Mouse (Mus musculus): ENCODE data around the gene AU041133. TPM values are rescaled to one million over a fixed set of nuclear protein-coding genes. Genes with fewer than 3 reads are reported as not detected.
"Not testable (repeated sequence)": the region's sequence is repeated elsewhere in the genome, so short reads cannot be mapped to it uniquely, and the experiment has no call there.

The AU041133 gene
- 4.1 and 4.6 TPM in 2 replicates for polyA plus RNA-seq (2015; fragmentation: Nextera tagmentation; extraction: Ambion mirVana)

GRCm38 (mm10) chr10:82127850-82128401, at the start of gene AU041133:
Gene AU041133, plus strand, starts transcription at chr10:82128013.
- H3K27me3 ChIP-seq (ENCODE audit: control insufficient read depth, insufficient read depth, low read length), result no peaks in the 10 kb centered on the region
- H3K4me3 ChIP-seq (ENCODE audit: low read length), result peak within 1 kb of the TSS; percentile 82
- peak within 1 kb of the TSS; percentile 88 for H3K9ac ChIP-seq (ENCODE audit: low read length)
- peaks cover 13% of the 10 kb centered on the region for H3K36me3 ChIP-seq (ENCODE audit: control insufficient read depth, insufficient read depth)
- peaks cover 7% of the 10 kb centered on the region; the same call in 1 of the 2 replicates for H3K4me1 ChIP-seq (ENCODE audit: control insufficient read depth, insufficient read depth, low read length)
- peak within 1 kb of the TSS; percentile 68 for H3K4me2 ChIP-seq (ENCODE audit: low read depth, low read length)
- ATAC-seq (replicated peaks; ENCODE audit: extremely low read depth, insufficient read depth, low FRiP score), result peak; percentile 99
- 2% methylated on average over 41 of the region's 41 CpGs for whole genome bisulfite sequencing
- H3K9me3 ChIP-seq (replicated peaks; ENCODE audit: control insufficient read depth, low read length), result peaks cover 37% of the 10 kb centered on the region
- peak within 1 kb of the TSS; percentile 93 for H3K27ac ChIP-seq (ENCODE audit: low read length)

- peak within 1 kb of the TSS; percentile 59 for H3K4me2 ChIP-seq (ENCODE audit: low read depth, low read length)
- not testable (repeated sequence) for H3K27me3 ChIP-seq (ENCODE audit: control insufficient read depth, insufficient read depth, low read length); H3K4me1 ChIP-seq (ENCODE audit: control insufficient read depth, insufficient read depth, low read length); H3K36me3 ChIP-seq (ENCODE audit: control insufficient read depth, insufficient read depth); H3K9me3 ChIP-seq (replicated peaks; ENCODE audit: control insufficient read depth, low read length)
- H3K27ac ChIP-seq (ENCODE audit: low read length), result peak within 1 kb of the TSS; percentile 74
- 19% methylated on average over 42 of the region's 42 CpGs for WGBS
- peak; percentile 95 for ATAC-seq (replicated peaks; ENCODE audit: extremely low read depth, insufficient read depth, low FRiP score)
- peak within 1 kb of the TSS; percentile 62 for H3K4me3 ChIP-seq (ENCODE audit: low read length)
- peak within 1 kb of the TSS; percentile 69 for H3K9ac ChIP-seq (ENCODE audit: low read length)
These were observed 44.8 kb upstream of the AU041133 start, which contains the start of gene BC024063 for GRCm38 (mm10) chr10:82082728-82083621. Gene BC024063, plus strand, starts transcription at chr10:82083353.

GRCm38 (mm10) chr10:82083622-82083971, 44.2 kb upstream of the AU041133 start:
- H3K27ac ChIP-seq (ENCODE audit: low read length), result peak overlapping the region; percentile 74
- H3K9ac ChIP-seq (ENCODE audit: low read length), result peak overlapping the region; percentile 69

GRCm38 (mm10) chr10:82117206-82117605, 10.6 kb upstream of the AU041133 start:
- Histone ChIP-seq H3K4me3 (ENCODE audit: low read length) (no peak overlapping the region), H3K4me2 (ENCODE audit: low read depth, low read length) (no peak overlapping the region), H3K27me3 (ENCODE audit: control insufficient read depth, insufficient read depth, low read length) (no peaks in the 10 kb centered on the region), H3K9ac (ENCODE audit: low read length) (no peak overlapping the region), H3K36me3 (ENCODE audit: control insufficient read depth, insufficient read depth) (no peaks in the 10 kb centered on the region), H3K9me3 (replicated peaks; ENCODE audit: control insufficient read depth, low read length) (peaks cover 25% of the 10 kb centered on the region), H3K4me1 (ENCODE audit: control insufficient read depth, insufficient read depth, low read length) (no peaks in the 10 kb centered on the region), H3K27ac (ENCODE audit: low read length) (no peak overlapping the region)
- WGBS, result 74% methylated on average over 3 of the region's 3 CpGs
- no peak for ATAC-seq (replicated peaks; ENCODE audit: extremely low read depth, insufficient read depth, low FRiP score)

More at GRCm38 (mm10) chr10:82083622-82083971, 44.2 kb upstream of the AU041133 start:
- WGBS, result 14% methylated on average over 14 of the region's 14 CpGs
- H3K4me1 ChIP-seq (ENCODE audit: control insufficient read depth, insufficient read depth, low read length); H3K27me3 ChIP-seq (ENCODE audit: control insufficient read depth, insufficient read depth, low read length); H3K36me3 ChIP-seq (ENCODE audit: control insufficient read depth, insufficient read depth); ATAC-seq (replicated peaks; ENCODE audit: extremely low read depth, insufficient read depth, low FRiP score); H3K9me3 ChIP-seq (replicated peaks; ENCODE audit: control insufficient read depth, low read length): not testable (repeated sequence)
- Histone ChIP-seq H3K4me3 (ENCODE audit: low read length) (peak overlapping the region; percentile 62), H3K4me2 (ENCODE audit: low read depth, low read length) (peak overlapping the region; percentile 59)

- H3K36me3 ChIP-seq (ENCODE audit: control insufficient read depth, insufficient read depth), result peaks cover 51% of the 10 kb centered on the region
- no peak for ATAC-seq (replicated peaks; ENCODE audit: extremely low read depth, insufficient read depth, low FRiP score)
- 88% methylated on average over 1 of the region's 1 CpGs for WGBS
These were observed 17.5 kb downstream of the AU041133 start for GRCm38 (mm10) chr10:82145282-82145681.

GRCm38 (mm10) chr10:82147571-82147970, 19.8 kb downstream of the AU041133 start:
- Histone ChIP-seq H3K9ac (ENCODE audit: low read length) (no peak overlapping the region), H3K4me2 (ENCODE audit: low read depth, low read length) (no peak overlapping the region), H3K4me3 (ENCODE audit: low read length) (no peak overlapping the region), H3K36me3 (ENCODE audit: control insufficient read depth, insufficient read depth) (peaks cover 65% of the 10 kb centered on the region), H3K9me3 (replicated peaks; ENCODE audit: control insufficient read depth, low read length) (peaks cover 50% of the 10 kb centered on the region), H3K27me3 (ENCODE audit: control insufficient read depth, insufficient read depth, low read length) (no peaks in the 10 kb centered on the region), H3K27ac (ENCODE audit: low read length) (no peak overlapping the region), H3K4me1 (ENCODE audit: control insufficient read depth, insufficient read depth, low read length) (no peaks in the 10 kb centered on the region)
- 82% methylated on average over 4 of the region's 4 CpGs for WGBS
- no peak for ATAC-seq (replicated peaks; ENCODE audit: extremely low read depth, insufficient read depth, low FRiP score)

More at GRCm38 (mm10) chr10:82145282-82145681, 17.5 kb downstream of the AU041133 start:
- no peak overlapping the region for H3K9ac ChIP-seq (ENCODE audit: low read length)
- H3K27ac ChIP-seq (ENCODE audit: low read length), result no peak overlapping the region
- no peak overlapping the region for H3K4me2 ChIP-seq (ENCODE audit: low read depth, low read length)
- no peaks in the 10 kb centered on the region for H3K27me3 ChIP-seq (ENCODE audit: control insufficient read depth, insufficient read depth, low read length)
- H3K4me3 ChIP-seq (ENCODE audit: low read length), result no peak overlapping the region
- H3K4me1 ChIP-seq (ENCODE audit: control insufficient read depth, insufficient read depth, low read length), result no peaks in the 10 kb centered on the region
- peaks cover 33% of the 10 kb centered on the region for H3K9me3 ChIP-seq (replicated peaks; ENCODE audit: control insufficient read depth, low read length)

GRCm38 (mm10) chr10:82167777-82168176, 40.0 kb downstream of the AU041133 start:
- Histone ChIP-seq H3K36me3 (ENCODE audit: control insufficient read depth, insufficient read depth) (no peaks in the 10 kb centered on the region), H3K9me3 (replicated peaks; ENCODE audit: control insufficient read depth, low read length) (no peaks in the 10 kb centered on the region; the same call in 1 of the 2 replicates), H3K27me3 (ENCODE audit: control insufficient read depth, insufficient read depth, low read length) (no peaks in the 10 kb centered on the region), H3K4me3 (ENCODE audit: low read length) (no peak overlapping the region), H3K9ac (ENCODE audit: low read length) (no peak overlapping the region), H3K4me2 (ENCODE audit: low read depth, low read length) (no peak overlapping the region), H3K4me1 (ENCODE audit: control insufficient read depth, insufficient read depth, low read length) (no peaks in the 10 kb centered on the region), H3K27ac (ENCODE audit: low read length) (no peak overlapping the region)
- no peak for ATAC-seq (replicated peaks; ENCODE audit: extremely low read depth, insufficient read depth, low FRiP score)
- WGBS, result 70% methylated on average over 3 of the region's 3 CpGs

- Histone ChIP-seq H3K27me3 (ENCODE audit: control insufficient read depth, insufficient read depth, low read length) (no peaks in the 10 kb centered on the region), H3K4me2 (ENCODE audit: low read depth, low read length) (no peak overlapping the region), H3K36me3 (ENCODE audit: control insufficient read depth, insufficient read depth) (no peaks in the 10 kb centered on the region), H3K9me3 (replicated peaks; ENCODE audit: control insufficient read depth, low read length) (no peaks in the 10 kb centered on the region; the same call in 1 of the 2 replicates), H3K4me1 (ENCODE audit: control insufficient read depth, insufficient read depth, low read length) (no peaks in the 10 kb centered on the region), H3K4me3 (ENCODE audit: low read length) (no peak overlapping the region), H3K27ac (ENCODE audit: low read length) (no peak overlapping the region), H3K9ac (ENCODE audit: low read length) (no peak overlapping the region)
- no peak for ATAC-seq (replicated peaks; ENCODE audit: extremely low read depth, insufficient read depth, low FRiP score)
- 64% methylated on average over 2 of the region's 2 CpGs for WGBS
These were observed 42.0 kb downstream of the AU041133 start for GRCm38 (mm10) chr10:82169776-82170175.

GRCm38 (mm10) chr10:82170808-82171207, 43.0 kb downstream of the AU041133 start:
- 46% methylated on average over 2 of the region's 2 CpGs for WGBS
- Histone ChIP-seq H3K9ac (ENCODE audit: low read length) (no peak overlapping the region), H3K4me2 (ENCODE audit: low read depth, low read length) (no peak overlapping the region), H3K9me3 (replicated peaks; ENCODE audit: control insufficient read depth, low read length) (no peaks in the 10 kb centered on the region), H3K4me3 (ENCODE audit: low read length) (no peak overlapping the region), H3K36me3 (ENCODE audit: control insufficient read depth, insufficient read depth) (no peaks in the 10 kb centered on the region), H3K27ac (ENCODE audit: low read length) (no peak overlapping the region), H3K27me3 (ENCODE audit: control insufficient read depth, insufficient read depth, low read length) (no peaks in the 10 kb centered on the region), H3K4me1 (ENCODE audit: control insufficient read depth, insufficient read depth, low read length) (no peaks in the 10 kb centered on the region)
- no peak for ATAC-seq (replicated peaks; ENCODE audit: extremely low read depth, insufficient read depth, low FRiP score)
